Mouse (Mus musculus) frontal cortex, postnatal 14 days (tissue): ENCODE data around the gene Myo18a.

ENCODE experiments used
- DNase-seq, 2 experiments: peaks; one replicate each; pipeline ENCODE4 v3.0.0; 2022; ENCODE audit warnings: low spot score in 2 of 2

The Myo18a gene

DNA sequence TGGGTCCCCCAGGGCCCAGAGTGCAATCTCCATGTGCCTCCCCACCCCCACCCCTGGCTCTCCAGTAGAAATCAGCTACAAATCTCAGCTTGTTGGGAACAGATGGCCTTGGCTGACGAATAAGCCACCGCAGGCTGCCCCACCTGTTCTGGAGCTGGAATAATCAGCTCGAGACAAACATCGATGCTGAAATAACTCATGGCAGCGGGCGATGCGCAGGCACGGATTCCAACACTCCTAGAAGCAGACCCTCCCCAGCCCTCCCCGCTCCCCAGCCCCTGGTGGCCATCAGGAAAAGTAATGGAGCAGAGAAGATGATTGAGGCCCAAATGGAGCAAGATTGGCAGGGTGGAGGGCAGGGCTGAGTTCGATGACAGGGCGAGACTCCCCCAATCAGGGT, 109.2 kb downstream of the Myo18a start:
- no peak for DNase-seq

DNA sequence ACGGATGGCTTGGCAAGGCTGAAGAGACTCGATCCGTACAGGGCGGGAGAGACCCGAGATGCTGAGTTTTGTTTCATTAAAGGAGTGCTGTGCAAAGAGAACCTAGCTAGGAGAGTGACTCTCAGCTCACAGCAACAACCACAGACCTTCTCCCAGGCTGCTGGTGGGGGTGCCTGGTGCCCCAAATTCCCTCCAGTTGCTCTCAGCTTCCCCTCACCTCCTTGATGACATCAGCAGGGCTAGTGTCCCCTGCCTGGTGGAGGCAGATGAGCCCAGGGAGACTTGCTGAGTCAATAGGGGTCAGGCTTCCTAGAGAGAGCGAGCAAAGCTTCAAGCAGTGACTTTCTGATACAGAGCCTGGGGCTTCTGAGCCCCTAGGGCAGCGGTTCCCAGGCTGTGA, 109.6 kb downstream of the Myo18a start:
- DNase-seq: no peak

DNA sequence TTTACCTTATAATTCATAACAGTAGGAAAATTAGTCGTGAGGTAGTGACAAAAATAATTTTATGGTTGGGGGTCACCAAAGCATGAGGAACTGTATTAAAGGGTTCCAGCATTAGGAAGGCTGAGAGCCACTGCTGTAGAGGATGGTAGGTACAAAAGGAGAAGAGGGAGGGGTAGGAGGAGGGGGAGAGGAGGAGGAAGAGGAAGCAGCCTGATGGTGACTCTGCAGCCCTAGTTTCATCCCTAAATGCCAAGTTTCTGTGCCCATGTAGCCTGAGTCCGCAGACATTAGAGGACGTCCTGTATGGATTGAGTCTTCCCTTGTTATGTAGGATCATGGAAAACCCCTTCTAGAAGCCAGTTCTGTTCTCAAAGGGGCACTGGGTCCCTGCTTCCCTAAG, 110.1 kb downstream of the Myo18a start:
- no peak for DNase-seq

DNA sequence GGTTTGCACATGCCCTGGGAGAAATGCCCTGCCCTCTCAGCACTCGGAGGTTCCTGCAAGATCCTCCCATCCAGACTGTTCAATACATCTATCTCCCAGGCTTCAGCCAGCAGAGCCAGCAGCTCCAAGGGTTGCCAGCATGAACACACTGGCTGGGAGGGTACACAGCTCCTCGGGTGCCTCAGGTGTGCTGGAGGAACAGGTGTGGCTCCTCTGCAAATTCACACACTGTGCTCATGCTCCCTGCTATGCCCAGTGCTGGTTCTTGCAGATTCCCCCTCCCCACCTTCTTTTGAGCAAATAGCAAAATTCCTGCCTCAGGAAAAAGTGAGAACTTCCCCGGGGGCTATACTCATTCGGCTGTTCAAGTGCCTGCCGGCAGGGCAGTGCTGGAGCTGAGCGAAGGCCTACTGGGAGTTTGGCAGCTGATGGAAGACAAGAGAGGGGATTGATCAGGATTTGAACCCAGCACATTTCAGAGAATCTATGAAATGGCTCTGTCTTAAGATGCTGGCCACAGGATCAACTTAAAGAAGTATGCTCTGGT, 111.7 kb downstream of the Myo18a start:
- no peak for DNase-seq

DNA sequence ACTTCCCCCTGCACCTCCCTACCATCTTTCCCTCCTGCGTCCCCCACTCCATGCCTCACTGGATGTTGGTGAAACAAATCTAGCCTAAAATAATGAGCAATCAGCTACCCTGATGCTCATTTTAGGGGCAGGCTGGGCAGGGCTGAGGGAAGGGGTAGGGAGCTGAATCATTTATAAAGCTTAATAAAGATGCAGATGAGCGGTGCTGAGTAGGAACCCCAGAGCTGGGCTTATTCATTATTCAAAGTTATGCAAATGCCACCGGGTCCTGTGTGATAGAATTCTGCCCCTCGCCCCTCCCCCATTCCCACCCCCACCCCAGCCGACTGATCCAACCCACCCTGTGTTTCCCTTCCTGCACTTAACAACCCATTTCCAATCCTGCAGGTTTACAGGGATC, 112.2 kb downstream of the Myo18a start:
- no peak for DNase-seq

DNA sequence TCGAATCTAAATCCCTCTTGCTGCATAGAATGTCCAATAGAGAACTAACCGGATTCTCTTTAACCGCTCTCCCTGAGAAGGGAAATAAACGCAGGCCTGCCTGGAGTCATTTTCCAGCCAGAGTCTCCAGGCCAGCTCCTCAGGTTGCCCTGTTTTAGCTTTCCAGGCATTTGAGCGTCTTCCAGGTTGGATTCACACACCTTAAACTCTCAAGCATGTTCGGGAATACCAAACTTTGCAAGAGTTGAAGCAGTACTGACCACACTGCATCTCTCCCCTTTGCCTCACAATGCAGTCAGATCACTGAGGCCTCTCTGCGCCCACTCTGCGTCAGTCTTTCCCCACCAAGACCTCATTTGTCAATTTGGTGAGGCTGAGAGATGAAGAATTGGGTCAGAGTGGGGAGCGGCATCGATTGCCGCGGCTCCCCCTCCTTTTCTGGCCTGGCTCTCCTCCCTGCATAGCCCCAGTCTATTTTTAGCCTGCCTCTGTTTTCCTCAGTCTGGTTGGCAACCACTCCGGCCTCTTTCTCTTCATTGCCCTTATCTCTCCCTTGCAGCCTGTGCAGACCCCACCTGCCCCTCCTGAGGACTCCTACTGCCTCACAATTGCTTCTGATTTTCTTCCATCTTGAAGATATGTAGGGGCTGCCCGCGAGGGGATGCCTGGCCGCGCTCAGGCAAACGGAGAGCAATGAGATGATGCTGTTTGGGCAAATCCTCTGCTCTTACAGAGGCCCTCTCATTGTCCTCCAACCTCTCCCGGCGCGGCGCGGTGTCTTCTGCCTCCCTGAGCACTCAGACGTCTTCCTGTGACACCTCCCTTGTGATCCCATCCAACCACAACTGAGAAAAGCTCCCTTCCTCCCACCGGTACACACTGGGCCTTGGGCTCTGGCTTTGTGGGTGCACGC, 113.1 kb downstream of the Myo18a start:
- DNase-seq: no peak

DNA sequence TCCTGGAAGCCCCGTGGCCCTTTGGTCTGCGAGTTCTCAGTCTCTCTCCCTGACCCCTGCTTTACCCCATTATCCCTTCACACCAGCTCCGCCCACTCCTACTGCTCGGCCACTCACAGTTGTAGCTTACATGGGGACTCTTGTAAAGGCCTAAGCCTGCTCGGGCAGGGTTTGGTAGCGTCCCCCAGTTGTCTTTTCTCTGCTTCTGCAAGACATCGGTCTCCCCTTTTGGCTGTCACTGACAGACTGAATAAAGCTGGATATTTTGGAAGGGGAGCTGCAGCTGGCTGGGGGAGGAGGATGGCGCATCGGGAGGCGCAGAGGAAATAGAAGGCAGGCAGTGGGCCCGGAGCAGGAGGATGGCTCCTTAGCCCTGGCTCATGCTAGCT, 113.7 kb downstream of the Myo18a start:
- no peak for DNase-seq

DNA sequence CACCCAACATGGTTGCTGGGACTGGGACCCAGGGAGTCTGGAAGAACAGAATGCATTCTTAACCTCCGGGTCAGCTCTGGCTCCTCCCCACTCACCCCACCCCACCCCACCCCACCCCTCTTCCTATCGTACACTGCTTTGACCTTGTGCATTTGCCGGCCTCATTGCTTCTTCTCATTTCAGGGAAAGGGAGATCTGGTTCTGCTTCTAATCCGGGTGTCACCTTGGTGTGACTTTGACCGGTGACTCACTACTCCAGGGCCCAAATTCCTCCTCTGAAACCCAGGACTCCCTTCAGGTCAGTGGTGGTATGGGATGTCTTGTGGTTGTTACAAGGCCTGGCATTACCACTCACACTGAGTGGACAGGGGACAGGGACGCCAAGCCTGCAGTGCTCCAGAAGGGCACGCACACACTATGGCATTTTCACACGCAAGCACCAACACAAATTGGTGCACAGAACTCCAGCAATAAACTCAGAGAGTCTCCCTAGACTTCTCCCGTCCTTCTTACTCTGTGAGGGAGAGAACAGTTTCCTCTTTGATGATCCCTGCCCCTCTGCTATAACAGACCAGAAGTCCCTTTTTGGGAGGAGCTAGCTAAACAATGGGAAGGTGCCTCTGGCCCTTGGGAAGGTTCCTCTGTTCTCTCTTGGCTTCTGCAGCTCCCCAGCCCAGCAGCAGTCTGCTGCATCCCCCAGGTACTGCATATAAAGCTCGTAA, 121.6 kb downstream of the Myo18a start:
- no peak for DNase-seq

DNA sequence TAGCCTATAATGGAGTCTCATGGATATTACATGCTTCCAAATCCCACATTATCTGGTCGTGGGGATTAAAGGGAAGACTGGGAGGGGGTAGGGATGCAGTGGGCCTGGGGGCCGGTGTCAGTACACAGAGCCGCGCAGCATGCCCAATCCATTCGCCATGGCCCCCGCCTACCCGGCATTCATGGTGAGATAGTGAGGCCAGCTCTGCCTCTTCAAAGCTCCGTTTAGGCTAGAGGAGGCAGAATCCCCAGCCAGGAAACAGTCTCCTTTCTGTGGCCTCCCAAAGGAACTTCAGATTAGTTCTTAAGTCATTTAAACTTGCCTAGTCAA, 122.2 kb downstream of the Myo18a start:
- no peak for DNase-seq

DNA sequence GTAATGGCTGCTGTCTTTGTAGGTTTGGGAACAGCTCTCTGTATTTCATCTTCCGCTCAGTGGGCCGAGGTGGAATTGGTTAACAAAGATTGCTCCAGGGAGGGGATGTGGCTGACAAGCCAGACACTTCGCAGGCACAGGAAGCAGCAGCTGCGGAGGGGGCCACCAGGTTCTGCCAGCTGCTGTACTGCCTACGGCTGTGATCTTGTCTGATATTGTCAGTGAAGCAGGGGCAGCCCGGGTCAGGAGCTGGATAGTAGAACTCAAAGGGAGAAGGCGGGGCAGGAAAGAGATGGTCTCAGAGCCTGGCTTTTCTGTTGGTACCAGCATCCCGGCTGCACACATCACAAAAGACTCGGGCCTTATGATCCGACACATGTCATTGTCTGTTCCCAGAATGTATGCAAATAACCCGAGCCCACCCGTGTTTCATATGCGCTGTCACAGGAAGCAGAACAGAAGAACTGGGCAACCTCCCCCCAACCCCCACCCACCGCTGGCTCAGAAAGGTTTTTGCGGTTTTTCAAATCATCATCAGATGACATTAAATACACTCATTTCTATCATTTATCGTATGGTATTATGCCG, 124.4 kb downstream of the Myo18a start:
- peak in 1 of 2 experiments; percentile 69 for DNase-seq

DNA sequence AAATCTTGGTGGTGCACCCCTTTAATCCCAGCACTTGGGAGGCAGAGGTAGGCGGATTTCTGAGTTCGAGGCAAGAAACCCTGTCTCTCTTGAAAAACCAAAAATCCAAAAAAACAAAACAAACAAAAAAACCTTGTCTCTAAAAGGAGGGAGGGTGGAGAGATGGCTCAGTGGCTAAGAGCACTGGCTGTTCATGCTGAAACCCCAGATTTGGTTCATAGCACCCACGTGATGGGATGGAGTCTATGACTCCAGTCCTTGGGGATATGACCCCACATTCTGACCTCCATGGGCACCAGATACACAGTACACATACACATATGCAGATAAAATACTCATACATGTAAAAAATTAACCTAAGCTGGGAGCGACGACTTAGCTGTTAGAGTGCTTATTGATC, 125.8 kb downstream of the Myo18a start:
- DNase-seq: no peak

DNA sequence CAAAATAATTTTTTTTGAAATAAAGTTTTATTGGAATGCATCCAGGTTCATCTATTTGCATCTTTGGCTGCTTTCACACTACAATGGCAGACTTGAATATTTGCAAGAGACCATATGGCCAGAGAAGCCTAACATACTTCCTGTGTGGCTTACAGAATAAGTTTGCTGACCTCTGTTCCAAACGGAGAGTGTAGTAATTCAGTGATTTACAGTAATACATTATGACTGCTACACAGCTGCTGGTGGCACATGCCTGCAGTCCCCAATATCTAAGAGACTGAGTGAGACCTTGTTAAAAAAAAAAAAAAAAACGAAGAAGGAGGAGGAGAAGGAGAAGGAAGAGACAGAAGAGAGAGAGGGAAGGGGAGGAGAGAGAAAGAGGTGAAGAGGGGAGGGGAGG, 126.4 kb downstream of the Myo18a start:
- no peak for DNase-seq

DNA sequence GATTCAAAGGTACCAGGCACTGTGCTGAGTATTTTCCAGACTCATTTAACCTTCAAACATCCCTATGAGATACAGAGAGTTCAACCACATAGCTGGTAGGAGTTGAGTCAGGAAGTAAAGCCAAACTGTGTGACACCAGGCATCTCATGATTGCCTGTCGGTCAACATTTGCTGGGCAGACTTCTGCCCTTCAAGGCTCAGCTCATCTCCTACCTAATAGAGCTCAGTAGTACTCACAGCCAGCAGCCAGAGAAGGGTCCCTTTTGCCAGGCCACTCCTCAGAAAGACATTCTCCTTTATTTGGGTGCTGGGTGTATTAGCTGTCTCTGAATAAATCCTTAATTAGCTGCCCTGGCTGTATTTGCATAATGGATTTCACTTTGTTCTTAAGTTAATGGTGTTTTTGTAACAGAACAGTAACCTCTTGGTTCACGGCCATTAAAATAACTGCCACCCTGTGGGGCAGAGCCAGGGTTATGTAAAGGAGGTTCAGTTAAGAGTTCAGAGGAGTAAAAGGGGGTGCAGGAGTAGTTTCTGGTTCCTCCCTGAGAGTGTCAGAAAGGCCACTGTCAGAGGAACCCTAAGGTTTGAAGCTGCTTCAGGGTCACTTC, 127.7 kb downstream of the Myo18a start:
- DNase-seq: no peak

DNA sequence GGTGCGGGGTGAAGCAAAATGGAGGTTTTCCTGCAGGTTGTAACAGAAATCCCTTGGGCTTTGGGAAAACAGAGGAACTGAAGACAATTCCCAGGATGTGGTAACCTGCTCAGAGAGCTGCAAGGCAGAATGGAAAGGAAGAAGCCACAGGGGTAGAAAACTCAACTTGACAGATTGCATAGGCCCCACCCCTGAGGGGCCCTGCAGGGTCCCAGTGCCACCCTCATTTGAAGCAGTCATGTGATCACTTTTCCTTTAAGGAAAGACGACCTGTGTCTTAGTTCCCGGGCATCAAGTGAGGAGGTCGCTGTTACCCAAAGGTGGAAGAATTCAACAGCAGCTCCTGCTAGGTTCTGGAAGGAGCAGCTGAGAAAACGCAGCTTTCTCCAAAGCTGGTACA, 129.8 kb downstream of the Myo18a start:
- DNase-seq: no peak

DNA sequence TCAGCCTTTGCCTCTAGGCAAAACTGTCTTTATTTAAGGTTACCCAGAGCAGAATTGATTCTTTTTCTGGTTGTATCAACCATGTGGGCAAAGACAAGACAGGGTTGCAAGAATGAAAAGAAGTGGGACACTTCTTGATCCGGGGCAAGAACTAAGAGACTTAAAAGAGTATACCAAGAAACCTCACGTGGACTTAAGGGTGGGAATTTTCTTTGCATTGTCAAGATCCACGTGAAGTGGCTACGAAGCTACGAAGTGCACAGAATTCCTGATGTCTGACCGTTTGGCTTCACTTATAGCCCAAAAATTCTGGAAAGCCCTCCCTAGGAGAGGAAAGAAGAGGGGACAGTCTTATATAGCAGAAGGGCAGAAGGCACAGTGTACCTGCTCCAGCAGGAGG, 130.2 kb downstream of the Myo18a start:
- no peak for DNase-seq

DNA sequence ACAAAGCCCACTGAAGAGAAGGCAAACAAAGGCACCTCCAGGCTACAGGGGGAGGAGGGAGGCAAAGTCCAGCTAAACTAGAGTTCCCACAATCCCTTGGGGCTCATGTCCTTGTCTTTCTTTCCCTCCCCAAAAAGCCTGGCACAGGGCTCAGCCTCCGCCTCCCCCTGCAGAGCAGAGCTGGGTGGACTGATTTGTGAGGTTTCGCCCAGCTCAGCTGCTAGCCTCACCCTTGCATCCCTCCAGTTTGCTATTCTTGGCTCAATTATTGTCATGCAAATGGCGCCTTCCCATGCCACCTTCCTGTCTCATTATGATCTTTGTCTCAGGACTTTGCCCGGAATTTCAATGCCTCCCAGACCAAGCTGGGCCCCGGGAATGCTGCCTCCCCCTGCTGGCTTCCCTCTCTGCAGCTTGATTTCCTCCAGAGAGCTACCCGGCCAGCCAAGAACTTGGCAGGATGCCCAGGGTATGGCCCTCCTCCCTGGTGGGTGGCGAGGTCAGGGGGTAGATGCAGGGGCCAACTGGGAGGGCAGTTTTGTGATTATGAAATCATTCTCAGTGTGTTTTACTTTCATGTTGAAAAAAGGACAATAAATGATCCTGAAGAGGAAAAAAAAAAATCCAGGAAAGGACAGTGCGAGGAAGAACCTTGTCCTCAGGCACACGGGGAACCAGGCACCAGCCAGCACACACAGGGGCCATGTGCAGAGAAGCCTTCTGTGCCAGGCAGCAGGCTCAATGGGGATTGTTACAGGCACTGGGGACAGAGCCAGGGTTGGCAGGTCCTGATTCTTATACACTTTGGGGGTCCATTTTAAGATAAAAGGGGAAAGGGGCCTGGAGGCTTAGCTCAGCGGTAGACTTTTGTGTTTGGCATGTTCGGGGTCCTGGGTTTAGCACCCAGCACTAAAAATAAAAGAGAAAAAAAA, 131.0 kb downstream of the Myo18a start, which contains the start of gene Pipox:
Pipox (minus strand) TSS at position 310 of the 932 bp plus-strand sequence.
- DNase-seq: peak; percentile 70 to 82

DNA sequence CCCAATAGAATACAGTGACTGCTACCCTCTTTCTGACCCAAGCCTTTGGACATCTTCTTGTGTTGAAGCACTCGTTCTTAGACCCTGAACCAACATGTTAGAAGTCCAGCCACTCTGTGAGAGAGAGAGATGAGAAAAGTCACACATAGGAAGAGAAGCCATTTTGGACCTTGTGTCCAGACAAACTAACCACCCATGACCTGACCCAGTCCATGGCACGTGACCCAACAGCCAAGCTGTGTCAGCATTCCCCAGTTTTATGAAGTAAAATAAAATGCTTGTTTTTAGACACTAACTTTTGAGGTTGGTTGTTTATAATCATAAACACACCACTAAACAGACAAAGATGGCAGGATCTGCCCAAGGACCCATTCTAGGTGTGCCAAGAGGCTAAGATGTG, 131.9 kb downstream of the Myo18a start:
- no peak for DNase-seq

DNA sequence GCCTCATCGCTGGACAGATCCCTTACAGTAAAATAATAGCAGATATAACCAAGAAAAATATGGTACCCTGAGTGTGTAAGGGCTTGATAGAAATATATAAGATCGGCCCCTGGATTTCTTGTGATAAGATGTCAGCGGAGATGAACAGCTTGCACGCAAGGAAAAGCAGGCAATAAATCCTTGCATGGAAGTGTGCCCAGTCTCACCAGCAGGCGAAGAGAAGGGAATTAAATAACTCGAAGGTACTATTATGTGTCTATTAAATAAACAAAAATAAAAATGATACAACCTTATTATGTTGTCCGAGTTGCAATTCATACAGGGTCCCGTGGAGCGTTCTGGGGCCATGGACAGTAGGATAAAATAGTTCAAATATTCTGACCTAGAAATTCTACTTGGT, 133.0 kb downstream of the Myo18a start:
- DNase-seq: no peak

DNA sequence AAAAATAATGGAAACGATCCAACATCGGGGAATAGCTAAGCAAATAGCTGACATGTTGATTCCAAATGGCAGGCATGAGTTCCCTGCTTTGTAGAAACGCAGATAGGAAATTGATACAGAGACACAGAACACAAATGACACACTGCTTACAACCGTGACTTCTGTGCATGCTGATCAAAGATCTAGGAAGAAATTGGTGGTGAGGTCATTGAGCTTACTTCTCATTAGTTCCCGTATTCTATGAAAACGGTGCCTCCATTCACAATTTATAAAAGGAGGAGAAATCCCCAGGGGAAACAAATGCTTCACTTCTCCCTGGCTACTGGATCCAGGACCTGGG, 133.4 kb downstream of the Myo18a start:
- DNase-seq: no peak

DNA sequence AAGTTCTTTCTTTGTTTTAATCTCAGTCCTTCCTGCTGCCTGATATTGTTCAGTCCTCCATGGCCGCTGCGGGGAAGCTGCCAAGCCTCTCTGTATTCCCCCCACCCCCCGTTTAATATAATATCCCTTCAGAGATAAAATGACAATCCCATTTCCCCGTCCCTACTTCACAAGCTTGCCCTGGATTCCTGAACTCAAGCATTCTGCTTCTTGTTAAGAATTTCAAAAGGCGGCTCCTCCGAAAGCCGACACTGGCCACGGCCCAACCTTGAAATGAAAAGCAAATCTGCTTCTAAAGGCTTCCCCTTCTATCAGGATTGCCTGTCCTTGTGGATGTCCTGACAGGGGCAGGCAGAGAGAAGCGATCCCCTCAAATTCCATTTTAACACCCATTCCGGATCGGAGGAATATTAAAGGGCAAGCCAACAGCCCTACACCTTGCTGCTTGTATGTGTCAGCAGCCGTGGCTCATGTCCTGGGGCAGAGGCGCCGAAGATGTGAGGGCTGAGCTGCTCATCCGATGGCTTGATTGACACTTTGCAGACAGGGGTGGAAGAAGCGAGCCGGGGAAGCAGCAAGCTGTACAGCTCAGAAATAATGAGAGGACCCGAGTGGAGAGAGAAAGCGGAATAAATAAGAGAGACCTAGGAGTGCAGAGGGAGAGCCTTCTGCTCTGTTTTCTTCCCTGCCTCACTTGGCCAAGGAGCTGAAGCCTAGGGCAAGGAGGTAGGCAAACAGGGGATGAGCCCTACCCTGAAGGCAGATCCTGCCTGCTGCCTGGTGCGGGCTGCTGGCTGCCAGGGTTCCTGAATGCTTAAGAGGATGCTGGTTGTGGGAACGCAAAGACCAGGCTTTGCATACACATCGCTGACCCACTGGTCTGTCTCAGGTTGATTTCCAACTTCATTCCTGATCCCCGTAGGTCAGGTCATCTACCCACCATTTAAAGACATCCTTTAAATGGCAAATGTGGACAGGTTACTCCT, 134.1 kb downstream of the Myo18a start:
- DNase-seq: no peak
